Mouse (Mus musculus) spleen, adult 2 months (tissue): ENCODE measurements around the gene Nmnat1. TPM values are rescaled to one million over a fixed set of nuclear protein-coding genes. Genes with fewer than 3 reads are reported as not detected.
"Not testable (repeated sequence)": the region's sequence is repeated elsewhere in the genome, so short reads cannot be mapped to it uniquely, and the experiment has no call there.

Source experiments
- DNase-seq, 2 experiments: peaks; one replicate each; pipeline versions ENCODE4 v3.0.0 to v3.0.0-alpha.2; 2012 to 2021; ENCODE audit warnings: low spot score in 2 of 2, low read depth in 1 of 2
- H3K27ac ChIP-seq: fragments of 200-500 bp; 2 replicates; pipeline ENCODE4 v1.5.1; 2012; ENCODE audit warnings: low read length, inconsistent platforms; ENCODE audit not compliant: insufficient read depth
- H3K27me3 ChIP-seq: fragments of 200-500 bp; 2 replicates; pipeline ENCODE4 v1.6.1; 2012; ENCODE audit warnings: mild to moderate bottlenecking, moderate library complexity, low read length, inconsistent platforms; ENCODE audit not compliant: control insufficient read depth, insufficient read depth
- H3K36me3 ChIP-seq: fragments of 200-500 bp; 2 replicates; pipeline ENCODE4 v1.6.1; 2012; ENCODE audit warnings: mild to moderate bottlenecking, low read length, inconsistent platforms; ENCODE audit not compliant: control insufficient read depth, insufficient read depth
- H3K4me1 ChIP-seq: fragments of 200-500 bp; 2 replicates; pipeline ENCODE4 v1.6.1; 2011; ENCODE audit warnings: inconsistent platforms; ENCODE audit not compliant: control insufficient read depth, insufficient read depth, insufficient read length
- H3K4me3 ChIP-seq: fragments of 200-500 bp; 2 replicates; pipeline ENCODE4 v1.5.1; 2011; ENCODE audit warnings: mild to moderate bottlenecking, inconsistent platforms; ENCODE audit not compliant: insufficient read depth, insufficient read length; ENCODE audit errors: extremely low read depth
- CTCF ChIP-seq: fragments of 200-500 bp; IDR thresholded peaks from 2 replicates; pipeline ENCODE4 v1.5.1; 2011; ENCODE audit warnings: mild to moderate bottlenecking, inconsistent platforms; ENCODE audit not compliant: insufficient read depth, insufficient read length, insufficient replicate concordance; ENCODE audit errors: extremely low read depth
- POLR2A ChIP-seq: fragments of 200-500 bp; IDR thresholded peaks from 2 replicates; pipeline ENCODE4 v1.6.1; 2011; ENCODE audit warnings: low read depth, low read length, inconsistent platforms
- WGBS: fragments of 180-500 bp; shearing (Covaris S2); methylation state at CpG from one replicate; pipeline ENCODE4 v1.1.7; 2018; 5-methylcytosine and 5-hydroxymethylcytosine counted together
- polyA plus RNA-seq: library from polyadenylated mRNA; depleted of rRNA; stranded (reverse); fragments of >200 nt; gene quantifications from 2 replicates; pipeline ENCODE4 v1.2.3, GENCODE M21; 2012

The Nmnat1 gene
- polyA plus RNA-seq, 1 experiment: 4.2 TPM

GRCm38 (mm10) chr4:149445868-149446267, 39.1 kb downstream of the Nmnat1 start:
- H3K4me3 ChIP-seq: no peak overlapping the region
- H3K27me3 ChIP-seq: no peaks in the 10 kb centered on the region
- TF ChIP-seq POLR2A (no peak), CTCF (no peak)
- no peaks in the 10 kb centered on the region for H3K36me3 ChIP-seq
- H3K27ac ChIP-seq: no peak overlapping the region
- no peak for DNase-seq
- H3K4me1 ChIP-seq: peaks cover 2% of the 10 kb centered on the region; the same call in 1 of the 2 replicates
- WGBS: 16% methylated on average over 11 of the region's 11 CpGs

GRCm38 (mm10) chr4:149444964-149445701, 39.9 kb downstream of the Nmnat1 start:
- 0 out of 2 replicates have a peak overlapping the region, but pooled peaks have one; percentile 1 for H3K27ac ChIP-seq
- peaks cover 6% of the 10 kb centered on the region; the same call in 1 of the 2 replicates for H3K4me1 ChIP-seq
- DNase-seq: peak; percentile 75 to 79
- peak overlapping the region; percentile 31; the same call in 1 of the 2 replicates for H3K4me3 ChIP-seq
- no peaks in the 10 kb centered on the region for H3K36me3 ChIP-seq
- no peaks in the 10 kb centered on the region for H3K27me3 ChIP-seq
- peak; percentile 84 for TF ChIP-seq CTCF
- no peak for TF ChIP-seq POLR2A
- under 1% methylated on average over 36 of the region's 36 CpGs for WGBS

- Histone ChIP-seq H3K27ac (no peak overlapping the region), H3K4me1 (peaks cover 6% of the 10 kb centered on the region; the same call in 1 of the 2 replicates), H3K4me3 (no peak overlapping the region), H3K27me3 (no peaks in the 10 kb centered on the region), H3K36me3 (no peaks in the 10 kb centered on the region)
- 85% methylated on average over 1 of the region's 1 CpGs for WGBS
- TF ChIP-seq CTCF (no peak), POLR2A (no peak)
- DNase-seq: no peak
Observed at GRCm38 (mm10) chr4:149444465-149444864, 40.5 kb downstream of the Nmnat1 start.

GRCm38 (mm10) chr4:149442436-149442835, 42.6 kb downstream of the Nmnat1 start:
- no peak overlapping the region for H3K4me3 ChIP-seq
- TF ChIP-seq POLR2A (no peak), CTCF (no peak)
- peaks cover 6% of the 10 kb centered on the region; the same call in 1 of the 2 replicates for H3K4me1 ChIP-seq
- no peak overlapping the region for H3K27ac ChIP-seq
- DNase-seq: no peak
- H3K36me3 ChIP-seq: no peaks in the 10 kb centered on the region
- H3K27me3 ChIP-seq: no peaks in the 10 kb centered on the region
- 81% methylated on average over 3 of the region's 3 CpGs for WGBS

- Histone ChIP-seq H3K4me3 (no peak overlapping the region), H3K36me3 (no peaks in the 10 kb centered on the region), H3K27me3 (no peaks in the 10 kb centered on the region), H3K27ac (no peak overlapping the region), H3K4me1 (peaks cover 6% of the 10 kb centered on the region; the same call in 1 of the 2 replicates)
- TF ChIP-seq POLR2A: no peak
- no peak for TF ChIP-seq CTCF
- no peak for DNase-seq
- WGBS: 59% methylated on average over 8 of the region's 8 CpGs
Observed at GRCm38 (mm10) chr4:149440576-149440975, 44.4 kb downstream of the Nmnat1 start.

- not testable (repeated sequence) for H3K4me1 ChIP-seq, H3K27me3 ChIP-seq, H3K27ac ChIP-seq, DNase-seq, H3K4me3 ChIP-seq, H3K36me3 ChIP-seq
- 89% methylated on average over 1 of the region's 1 CpGs for WGBS
Observed at GRCm38 (mm10) chr4:149431887-149432286, 53.1 kb downstream of the Nmnat1 start.

GRCm38 (mm10) chr4:149429592-149429991, 55.4 kb downstream of the Nmnat1 start:
- DNase-seq: no peak
- Histone ChIP-seq H3K4me1 (peaks cover 2% of the 10 kb centered on the region), H3K27ac (no peak overlapping the region), H3K36me3 (no peaks in the 10 kb centered on the region), H3K27me3 (no peaks in the 10 kb centered on the region), H3K4me3 (no peak overlapping the region)
- WGBS: 82% methylated on average over 5 of the region's 5 CpGs
- TF ChIP-seq POLR2A: no peak
